Mouse (Mus musculus): ENCODE data around the gene Shisa8.

DNA sequence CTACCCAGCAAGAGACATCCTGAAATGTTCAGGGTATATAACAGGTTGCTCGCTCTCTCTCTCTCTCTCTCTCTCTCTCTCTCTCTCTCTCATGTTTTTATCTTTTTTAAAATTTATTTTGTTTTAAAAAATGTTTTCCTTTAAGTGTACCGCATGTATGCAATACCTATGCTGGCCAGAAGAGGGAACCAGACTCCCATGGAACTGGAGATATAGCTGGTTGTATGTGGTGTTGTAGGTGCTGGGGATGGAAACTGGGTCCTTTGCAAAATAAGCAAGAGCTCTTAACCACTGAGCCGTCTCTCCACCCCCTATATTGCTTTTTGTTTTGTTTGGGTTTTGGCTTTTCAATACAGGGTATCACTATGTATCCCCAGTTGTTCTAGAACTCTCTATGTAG lies 39.0 kb upstream of the Shisa8 start:
- TF ChIP-seq CTCF (IDR thresholded peaks at IDR 0.05; ENCODE audit: low read depth, low read length) (no peak), POLR2A (IDR thresholded peaks at IDR 0.05; ENCODE audit: extremely low read depth, insufficient read depth, low read length) (no peak)

Measured in liver, adult 2 months (tissue).